10 mouse cellular contexts compared by ENCODE assay signal in genomic region chr9:75262235-75262826, GRCm38 (mm10). TPM values are rescaled to one million over a fixed set of nuclear protein-coding genes. Genes with fewer than 3 reads are reported as not detected.
A peak's percentile ranks its signal among the peaks of the same experiment; 100 is the strongest.
DNase-seq lines count a peak whose midpoint lies in the region; ATAC-seq and TF ChIP-seq lines count a peak whose summit lies in the region.
"Had no signal": no experiment of that assay in that cellular context is flagged by ENCODE, and none has a peak within 500 bp of the region (broad histone marks: within the 10 kb centered on the region; RNA-seq: fewer than 3 reads in every experiment).

No protein-coding gene starts in this region.

- peak overlapping the region; percentile 37; the same call in 1 of the 2 replicates for H3K4me2 ChIP-seq in liver, embryonic 11.5 days
- H3K4me2 ChIP-seq in hindbrain, postnatal 0 days (ENCODE audit: low read depth, low read length): no peak overlapping the region
- no peak overlapping the region for H3K4me2 ChIP-seq in kidney, embryonic 15.5 days
- H3K4me2 ChIP-seq: intestine, embryonic 15.5 days; stomach, embryonic 15.5 days had no signal

- no peak overlapping the region for H3K27ac ChIP-seq in liver, embryonic 11.5 days (ENCODE audit: low read depth, low read length)
- H3K27ac ChIP-seq in hindbrain, postnatal 0 days: no peak overlapping the region
- H3K27ac ChIP-seq in kidney, embryonic 15.5 days: no peak overlapping the region
- H3K27ac ChIP-seq: intestine, embryonic 15.5 days; stomach, embryonic 15.5 days had no signal

- H3K4me1 ChIP-seq in liver, embryonic 11.5 days (replicated peaks; ENCODE audit: control insufficient read depth, insufficient read depth, low read length): no peaks in the 10 kb centered on the region; the same call in 1 of the 2 replicates
- H3K4me1 ChIP-seq in hindbrain, postnatal 0 days (ENCODE audit: insufficient read depth, low read length): no peaks in the 10 kb centered on the region
- peaks cover 15% of the 10 kb centered on the region for H3K4me1 ChIP-seq in kidney, embryonic 15.5 days

- H3K9ac ChIP-seq in liver, embryonic 11.5 days (ENCODE audit: low read depth, low read length): no peak overlapping the region
- H3K9ac ChIP-seq in hindbrain, postnatal 0 days (replicated peaks; ENCODE audit: low read length): no peak overlapping the region
- H3K9ac ChIP-seq in kidney, embryonic 15.5 days: no peak overlapping the region
- H3K9ac ChIP-seq: intestine, embryonic 15.5 days; stomach, embryonic 15.5 days had no signal

- H3K27me3 ChIP-seq in liver, embryonic 11.5 days (replicated peaks; ENCODE audit: control insufficient read depth, insufficient read depth, low read length): no peaks in the 10 kb centered on the region
- H3K27me3 ChIP-seq in hindbrain, postnatal 0 days (ENCODE audit: insufficient read depth, low read length): no peaks in the 10 kb centered on the region
- no peaks in the 10 kb centered on the region for H3K27me3 ChIP-seq in kidney, embryonic 15.5 days
- H3K27me3 ChIP-seq: intestine, embryonic 15.5 days; stomach, embryonic 15.5 days had no signal

- WGBS in liver, embryonic 11.5 days: 49% methylated on average over 8 of the region's 8 CpGs
- WGBS in hindbrain, postnatal 0 days: 55% methylated on average over 8 of the region's 8 CpGs
- 74% methylated on average over 8 of the region's 8 CpGs for WGBS in kidney, embryonic 15.5 days

- no peaks in the 10 kb centered on the region for H3K36me3 ChIP-seq in liver, embryonic 11.5 days (ENCODE audit: control insufficient read depth, insufficient read depth, low read length)
- H3K36me3 ChIP-seq in hindbrain, postnatal 0 days (ENCODE audit: insufficient read depth, low read length): no peaks in the 10 kb centered on the region
- H3K36me3 ChIP-seq in kidney, embryonic 15.5 days: no peaks in the 10 kb centered on the region
- H3K36me3 ChIP-seq: intestine, embryonic 15.5 days; stomach, embryonic 15.5 days had no signal

- DNase-seq in liver, embryonic 11.5 days (ENCODE audit: low spot score): no peak
- no peak for DNase-seq in liver
- DNase-seq in hindbrain, postnatal 0 days (ENCODE audit: low spot score): peak; percentile 73
- peak; percentile 75 for DNase-seq in naive thymus-derived CD4-positive, alpha-beta T cell, adult 2 months (ENCODE audit: low read depth)
- no peak for DNase-seq in adrenal gland, postnatal 14 days
- DNase-seq in heart, postnatal 4 days: no peak

- H3K4me3 ChIP-seq in liver, embryonic 11.5 days (ENCODE audit: low read depth, low read length): no peak overlapping the region
- no peak overlapping the region for H3K4me3 ChIP-seq in hindbrain, postnatal 0 days (ENCODE audit: low read length)
- H3K4me3 ChIP-seq in kidney, embryonic 15.5 days (replicated peaks): no peak overlapping the region
- H3K4me3 ChIP-seq: intestine, embryonic 15.5 days; stomach, embryonic 15.5 days had no signal

- peak; percentile 55 for ATAC-seq in liver, embryonic 11.5 days (replicated peaks; ENCODE audit: low FRiP score)
- peak; percentile 81 for ATAC-seq in activated CD4-positive, CD25-positive, alpha-beta regulatory T cell, adult 4 months
- ATAC-seq in hindbrain, postnatal 0 days: no peak
- ATAC-seq in kidney, embryonic 15.5 days (replicated peaks; ENCODE audit: low FRiP score): no peak
- ATAC-seq: intestine, embryonic 15.5 days had no signal

- peak; percentile 65 for TF ChIP-seq CTCF in hindbrain, postnatal 0 days (IDR thresholded peaks at IDR 0.05; ENCODE audit: low read depth)

- H3K9me3 ChIP-seq in liver, embryonic 11.5 days (ENCODE audit: control insufficient read depth, low read length): no peaks in the 10 kb centered on the region
- H3K9me3 ChIP-seq in hindbrain, postnatal 0 days (ENCODE audit: low read length): no peaks in the 10 kb centered on the region
- H3K9me3 ChIP-seq in kidney, embryonic 15.5 days (replicated peaks): no peaks in the 10 kb centered on the region
- H3K9me3 ChIP-seq: intestine, embryonic 15.5 days; stomach, embryonic 15.5 days had no signal

RNA-seq across cellular contexts. Expression of gene Myo5c, which starts 30.5 kb away (rescaled TPM):
- polyA plus RNA-seq in liver, embryonic 11.5 days (2014; fragmentation: Nextera tagmentation; extraction: Ambion mirVana): 0.85 and 1.1 TPM in 2 replicates
- polyA plus RNA-seq in activated CD4-positive, CD25-positive, alpha-beta regulatory T cell, adult 4 months (2017; shearing (Covaris generic)): not detected
- total RNA-seq in hindbrain, postnatal 0 days (2014; rRNA removed): 0.26 and 0.75 TPM in 2 replicates
- polyA plus RNA-seq in hindbrain, postnatal 0 days (2015; fragmentation: Nextera tagmentation; extraction: Ambion mirVana): 0.30 and 0.44 TPM in 2 replicates
- polyA plus RNA-seq in kidney, embryonic 15.5 days (2015; fragmentation: Nextera tagmentation; extraction: Ambion mirVana): 3.7 and 3.9 TPM in 2 replicates
- 7.0 and 7.3 TPM in 2 replicates for total RNA-seq in adrenal gland, postnatal 14 days (2021)
- total RNA-seq in heart, postnatal 4 days (2021): 1 to 10 TPM; 3.6 to 5.5 TPM

RNA-seq across cellular contexts. Expression of gene Gnb5, which starts 43.8 kb away (rescaled TPM):
- polyA plus RNA-seq in liver, embryonic 11.5 days (2014; fragmentation: Nextera tagmentation; extraction: Ambion mirVana): 8.6 and 9.2 TPM in 2 replicates
- 10 to 100 TPM in 1 of 2 experiments, 1 to 10 TPM in 1; 7.4 to 10.3 TPM for polyA plus RNA-seq in activated CD4-positive, CD25-positive, alpha-beta regulatory T cell, adult 4 months (2017; shearing (Covaris generic))
- total RNA-seq in hindbrain, postnatal 0 days (2014; rRNA removed): 92.1 and 96.0 TPM in 2 replicates
- polyA plus RNA-seq in hindbrain, postnatal 0 days (2015; fragmentation: Nextera tagmentation; extraction: Ambion mirVana): 98.6 and 104 TPM in 2 replicates
- polyA plus RNA-seq in kidney, embryonic 15.5 days (2015; fragmentation: Nextera tagmentation; extraction: Ambion mirVana): 24.9 and 27.3 TPM in 2 replicates
- total RNA-seq in adrenal gland, postnatal 14 days (2021): 30.0 and 32.6 TPM in 2 replicates
- 10 to 100 TPM; 41.6 to 43.1 TPM for total RNA-seq in heart, postnatal 4 days (2021)

Comparison
In these comparisons a context has a peak if more than half of its experiments do, and no peak if none do; other contexts are left out.
1. ATAC-seq: peak in liver, embryonic 11.5 days (single experiment) and activated CD4-positive, CD25-positive, alpha-beta regulatory T cell, adult 4 months (single experiment); none in hindbrain, postnatal 0 days (single experiment) and kidney, embryonic 15.5 days (single experiment).
2. DNase-seq: peak in hindbrain, postnatal 0 days (single experiment) and naive thymus-derived CD4-positive, alpha-beta T cell, adult 2 months (single experiment); none in liver, embryonic 11.5 days (single experiment), liver (single experiment), adrenal gland, postnatal 14 days (single experiment) and heart, postnatal 4 days (single experiment).